Comparison of ENCODE assay signal across 16 mouse cellular contexts in genomic region chrX:139797875-139798274, GRCm38 (mm10). TPM values are rescaled to one million over a fixed set of nuclear protein-coding genes. Genes with fewer than 3 reads are reported as not detected.
DNase-seq lines count a peak whose midpoint lies in the region; ATAC-seq and TF ChIP-seq lines count a peak whose summit lies in the region.
"Had no signal": no experiment of that assay in that cellular context is flagged by ENCODE, and none has a peak within 500 bp of the region (broad histone marks: within the 10 kb centered on the region; RNA-seq: fewer than 3 reads in every experiment).

No protein-coding gene starts in this region.

- ATAC-seq in hematopoietic stem cell, adult 5-6 weeks (replicated peaks in 1 of 2; ENCODE audit: insufficient read depth in 1 of 2, low FRiP score in 2 of 2, low TSS enrichment in 1 of 2, low read depth in 1 of 2, poor library complexity in 2 of 2, severe bottlenecking in 2 of 2), result peak; percentile 37 to 62; a peak in 3 of 4 replicates

- WGBS in midbrain, embryonic 10.5 days, result 88% methylated on average over 9 of the region's 9 CpGs

- no peaks in the 10 kb centered on the region for H3K4me1 ChIP-seq in midbrain, embryonic 10.5 days
- H3K4me1 ChIP-seq: heart, embryonic 15.5 days; liver, embryonic 13.5 days had no signal

- TF ChIP-seq CTCF in left cerebral cortex, adult 2 months (IDR thresholded peaks at IDR 0.05), result no peak

- H3K27me3 ChIP-seq in midbrain, embryonic 10.5 days (ENCODE audit: low read depth, poor library complexity, severe bottlenecking), result peaks cover 85% of the 10 kb centered on the region
- H3K27me3 ChIP-seq: liver, embryonic 13.5 days had no signal

- H3K4me3 ChIP-seq in left cerebral cortex, adult 2 months, result no peak overlapping the region
- H3K4me3 ChIP-seq in midbrain, embryonic 10.5 days, result no peak overlapping the region
- H3K4me3 ChIP-seq: erythroblast, embryonic 14.5 days; heart, embryonic 15.5 days; liver, embryonic 13.5 days had no signal

- H3K9me3 ChIP-seq in midbrain, embryonic 10.5 days (replicated peaks), result no peaks in the 10 kb centered on the region
- H3K9me3 ChIP-seq: heart, embryonic 15.5 days; liver, embryonic 13.5 days had no signal

- peak; percentile 27 for DNase-seq in adrenal gland, postnatal 10 days
- no peak for DNase-seq in adrenal gland, postnatal 4 days (ENCODE audit: low spot score in 2 of 2)
- DNase-seq in ovary, adult 18-20 months (ENCODE audit: low spot score), result peak; percentile 43
- DNase-seq in ovary, postnatal 10 days (ENCODE audit: low spot score), result no peak
- peak; percentile 6 for DNase-seq in thymus, postnatal 14 days
- DNase-seq in left cerebral cortex, adult 2 months (ENCODE audit: extremely low spot score in 1 of 2, low spot score in 2 of 2), result no peak
- DNase-seq in midbrain, embryonic 10.5 days (ENCODE audit: low spot score), result no peak
- DNase-seq: B cell, adult 2 months; liver, embryonic 13.5 days had no signal

- intact Hi-C loops in left cerebral cortex, adult 2 months (cut with DNase I), result no loop called here

- H3K27ac ChIP-seq in left cerebral cortex, adult 2 months, result no peak overlapping the region
- no peak overlapping the region for H3K27ac ChIP-seq in midbrain, embryonic 10.5 days (replicated peaks)
- H3K27ac ChIP-seq: heart, embryonic 15.5 days; liver, embryonic 13.5 days; stomach, postnatal 0 days had no signal

- H3K36me3 ChIP-seq in midbrain, embryonic 10.5 days, result no peaks in the 10 kb centered on the region
- H3K36me3 ChIP-seq: heart, embryonic 15.5 days; liver, embryonic 13.5 days had no signal

RNA-seq across cellular contexts. Expression of gene Cldn2, which starts 2.8 kb away (rescaled TPM):
- 1 to 10 TPM; 1.4 TPM for total RNA-seq in adrenal gland, postnatal 10 days (2021)
- total RNA-seq in adrenal gland, postnatal 4 days (2021), result 10 to 100 TPM in 1 of 2 experiments, 1 to 10 TPM in 1; 2.6 to 16.2 TPM
- not detected in 2 replicates for total RNA-seq in hematopoietic stem cell, adult 5-6 weeks (2017)
- total RNA-seq in left cerebral cortex, adult 2 months (2021), result under 1 TPM; 0.44 to 0.57 TPM
- 0.11 and 0.15 TPM in 2 replicates for polyA plus RNA-seq in midbrain, embryonic 10.5 days (2016; fragmentation: Nextera tagmentation; extraction: Ambion mirVana)
- polyA plus RNA-seq: erythroblast, embryonic 14.5 days had no signal

RNA-seq across cellular contexts. Expression of gene Ripply1, which starts 15.7 kb away (rescaled TPM):
- not detected for total RNA-seq in adrenal gland, postnatal 10 days (2021)
- under 1 TPM in 1 of 2 experiments, not detected in 1; 0.40 TPM for total RNA-seq in adrenal gland, postnatal 4 days (2021)
- total RNA-seq in hematopoietic stem cell, adult 5-6 weeks (2017), result not detected in 2 replicates
- not detected for total RNA-seq in left cerebral cortex, adult 2 months (2021)
- 0.68 and 1.1 TPM in 2 replicates for polyA plus RNA-seq in midbrain, embryonic 10.5 days (2016; fragmentation: Nextera tagmentation; extraction: Ambion mirVana)
- total RNA-seq: left cerebral cortex, postnatal 36 days; midbrain, postnatal 0 days had no signal
- polyA plus RNA-seq: cortical plate, adult 2 months; erythroblast, embryonic 14.5 days; heart, embryonic 15.5 days; liver, embryonic 13.5 days; midbrain, postnatal 0 days; stomach, postnatal 0 days had no signal

Comparison
In these comparisons a context has a peak if more than half of its experiments do, and no peak if none do; other contexts are left out.
1. DNase-seq: peak in adrenal gland, postnatal 10 days (single experiment), ovary, adult 18-20 months (single experiment) and thymus, postnatal 14 days (single experiment); none in adrenal gland, postnatal 4 days (0 of 2), ovary, postnatal 10 days (single experiment), left cerebral cortex, adult 2 months (0 of 2) and midbrain, embryonic 10.5 days (single experiment).